Mouse (Mus musculus): ENCODE results near the gene Rsbn1l. TPM values are rescaled to one million over a fixed set of nuclear protein-coding genes. Genes with fewer than 3 reads are reported as not detected.
"Not testable (repeated sequence)": the region's sequence is repeated elsewhere in the genome, so short reads cannot be mapped to it uniquely, and the experiment has no call there.

The Rsbn1l gene
- polyA plus RNA-seq, 1 experiment from 2014 or later: 4.6 TPM

GRCm38 (mm10) chr5:20952337-20952925, 3.8 kb downstream of the Rsbn1l start:
- peak overlapping the region; percentile 76 for H3K4me2 ChIP-seq (ENCODE audit: low read depth, low read length)
- no peaks in the 10 kb centered on the region for H3K27me3 ChIP-seq (ENCODE audit: control insufficient read depth, insufficient read depth, low read length)
- peak overlapping the region; percentile 98 for H3K4me3 ChIP-seq (replicated peaks; ENCODE audit: low read length)
- peaks cover 5% of the 10 kb centered on the region; the same call in 1 of the 2 replicates for H3K9me3 ChIP-seq (replicated peaks; ENCODE audit: control insufficient read depth, low read length)
- H3K9ac ChIP-seq (ENCODE audit: low read length): peak overlapping the region; percentile 74
- H3K36me3 ChIP-seq (ENCODE audit: control insufficient read depth, insufficient read depth, low read length): peaks cover 7% of the 10 kb centered on the region; the same call in 1 of the 2 replicates
- peaks cover 15% of the 10 kb centered on the region for H3K4me1 ChIP-seq (ENCODE audit: control insufficient read depth, insufficient read depth, low read length)
- WGBS: 19% methylated on average over 9 of the region's 9 CpGs
- no peak for ATAC-seq (ENCODE audit: insufficient read depth, low FRiP score)
- H3K27ac ChIP-seq (ENCODE audit: low read length): peak overlapping the region; percentile 99

- Histone ChIP-seq H3K27me3 (ENCODE audit: control insufficient read depth, insufficient read depth, low read length) (no peaks in the 10 kb centered on the region), H3K4me1 (ENCODE audit: control insufficient read depth, insufficient read depth, low read length) (peaks cover 15% of the 10 kb centered on the region), H3K9ac (ENCODE audit: low read length) (peak overlapping the region; percentile 98), H3K36me3 (ENCODE audit: control insufficient read depth, insufficient read depth, low read length) (peaks cover 4% of the 10 kb centered on the region; the same call in 1 of the 2 replicates), H3K4me3 (replicated peaks; ENCODE audit: low read length) (peak overlapping the region; percentile 98), H3K27ac (ENCODE audit: low read length) (peak overlapping the region; percentile 99), H3K4me2 (ENCODE audit: low read depth, low read length) (peak overlapping the region; percentile 76), H3K9me3 (replicated peaks; ENCODE audit: control insufficient read depth, low read length) (0 out of 2 replicates have a peak, but pooled peaks cover 5% of the 10 kb centered on the region)
- WGBS: under 1% methylated on average over 51 of the region's 51 CpGs
- ATAC-seq (ENCODE audit: insufficient read depth, low FRiP score): peak; percentile 99
Observed at GRCm38 (mm10) chr5:20951666-20952281, 4.4 kb downstream of the Rsbn1l start.

GRCm38 (mm10) chr5:20950855-20951650, 5.1 kb downstream of the Rsbn1l start:
- peaks cover 15% of the 10 kb centered on the region for H3K4me1 ChIP-seq (ENCODE audit: control insufficient read depth, insufficient read depth, low read length)
- H3K9me3 ChIP-seq (replicated peaks; ENCODE audit: control insufficient read depth, low read length): no peaks in the 10 kb centered on the region
- H3K9ac ChIP-seq (ENCODE audit: low read length): peak overlapping the region; percentile 98
- peak; percentile 70 for ATAC-seq (ENCODE audit: insufficient read depth, low FRiP score)
- peak overlapping the region; percentile 98 for H3K4me3 ChIP-seq (replicated peaks; ENCODE audit: low read length)
- WGBS: under 1% methylated on average over 88 of the region's 88 CpGs
- no peaks in the 10 kb centered on the region for H3K36me3 ChIP-seq (ENCODE audit: control insufficient read depth, insufficient read depth, low read length)
- peak overlapping the region; percentile 61 for H3K4me2 ChIP-seq (ENCODE audit: low read depth, low read length)
- no peaks in the 10 kb centered on the region for H3K27me3 ChIP-seq (ENCODE audit: control insufficient read depth, insufficient read depth, low read length)
- H3K27ac ChIP-seq (ENCODE audit: low read length): peak overlapping the region; percentile 99

- Histone ChIP-seq H3K27ac (ENCODE audit: low read length) (peak overlapping the region; percentile 99; the same call in 1 of the 2 replicates), H3K9ac (ENCODE audit: low read length) (peak overlapping the region; percentile 98), H3K4me3 (replicated peaks; ENCODE audit: low read length) (peak overlapping the region; percentile 98), H3K27me3 (ENCODE audit: control insufficient read depth, insufficient read depth, low read length) (no peaks in the 10 kb centered on the region), H3K4me1 (ENCODE audit: control insufficient read depth, insufficient read depth, low read length) (peaks cover 15% of the 10 kb centered on the region), H3K9me3 (replicated peaks; ENCODE audit: control insufficient read depth, low read length) (no peaks in the 10 kb centered on the region), H3K4me2 (ENCODE audit: low read depth, low read length) (peak overlapping the region; percentile 61), H3K36me3 (ENCODE audit: control insufficient read depth, insufficient read depth, low read length) (no peaks in the 10 kb centered on the region)
- WGBS: 0% methylated on average over 9 of the region's 9 CpGs
- 0 out of 2 replicates have a peak, but pooled peaks have one; percentile 12 for ATAC-seq (ENCODE audit: insufficient read depth, low FRiP score)
Observed at GRCm38 (mm10) chr5:20950516-20950854, 5.7 kb downstream of the Rsbn1l start.

- Histone ChIP-seq H3K4me3 (replicated peaks; ENCODE audit: low read length) (peak overlapping the region; percentile 98), H3K4me2 (ENCODE audit: low read depth, low read length) (peak overlapping the region; percentile 61), H3K36me3 (ENCODE audit: control insufficient read depth, insufficient read depth, low read length) (no peaks in the 10 kb centered on the region), H3K27ac (ENCODE audit: low read length) (no peak overlapping the region), H3K27me3 (ENCODE audit: control insufficient read depth, insufficient read depth, low read length) (no peaks in the 10 kb centered on the region), H3K9me3 (replicated peaks; ENCODE audit: control insufficient read depth, low read length) (no peaks in the 10 kb centered on the region), H3K4me1 (ENCODE audit: control insufficient read depth, insufficient read depth, low read length) (peaks cover 19% of the 10 kb centered on the region), H3K9ac (ENCODE audit: low read length) (peak overlapping the region; percentile 98)
- ATAC-seq (ENCODE audit: insufficient read depth, low FRiP score): no peak
- WGBS: 8% methylated on average over 5 of the region's 5 CpGs
Observed at GRCm38 (mm10) chr5:20950093-20950492, 6.1 kb downstream of the Rsbn1l start.

GRCm38 (mm10) chr5:20946906-20947305, 9.3 kb downstream of the Rsbn1l start:
- Histone ChIP-seq H3K9me3 (replicated peaks; ENCODE audit: control insufficient read depth, low read length) (no peaks in the 10 kb centered on the region), H3K9ac (ENCODE audit: low read length) (no peak overlapping the region), H3K27me3 (ENCODE audit: control insufficient read depth, insufficient read depth, low read length) (no peaks in the 10 kb centered on the region), H3K36me3 (ENCODE audit: control insufficient read depth, insufficient read depth, low read length) (no peaks in the 10 kb centered on the region), H3K4me1 (ENCODE audit: control insufficient read depth, insufficient read depth, low read length) (peaks cover 19% of the 10 kb centered on the region), H3K4me2 (ENCODE audit: low read depth, low read length) (no peak overlapping the region), H3K4me3 (replicated peaks; ENCODE audit: low read length) (no peak overlapping the region), H3K27ac (ENCODE audit: low read length) (no peak overlapping the region)
- ATAC-seq (ENCODE audit: insufficient read depth, low FRiP score): no peak
- 88% methylated on average over 6 of the region's 6 CpGs for WGBS

GRCm38 (mm10) chr5:20944961-20945748, 11.0 kb downstream of the Rsbn1l start:
- Histone ChIP-seq H3K4me2 (ENCODE audit: low read depth, low read length) (peak overlapping the region; percentile 1; the same call in 1 of the 2 replicates), H3K9ac (ENCODE audit: low read length) (no peak overlapping the region)

GRCm38 (mm10) chr5:20943791-20944190, 12.4 kb downstream of the Rsbn1l start:
- H3K36me3 ChIP-seq (ENCODE audit: control insufficient read depth, insufficient read depth, low read length); H3K4me2 ChIP-seq (ENCODE audit: low read depth, low read length); ATAC-seq (ENCODE audit: insufficient read depth, low FRiP score); H3K9me3 ChIP-seq (replicated peaks; ENCODE audit: control insufficient read depth, low read length); H3K27ac ChIP-seq (ENCODE audit: low read length); H3K4me3 ChIP-seq (replicated peaks; ENCODE audit: low read length); H3K9ac ChIP-seq (ENCODE audit: low read length); H3K27me3 ChIP-seq (ENCODE audit: control insufficient read depth, insufficient read depth, low read length): not testable (repeated sequence)
- peaks cover 18% of the 10 kb centered on the region for H3K4me1 ChIP-seq (ENCODE audit: control insufficient read depth, insufficient read depth, low read length)
- 74% methylated on average over 3 of the region's 4 CpGs for WGBS

More at GRCm38 (mm10) chr5:20944961-20945748, 11.0 kb downstream of the Rsbn1l start:
- Histone ChIP-seq H3K36me3 (ENCODE audit: control insufficient read depth, insufficient read depth, low read length) (no peaks in the 10 kb centered on the region), H3K27ac (ENCODE audit: low read length) (0 out of 2 replicates have a peak overlapping the region, but pooled peaks have one; percentile 13), H3K9me3 (replicated peaks; ENCODE audit: control insufficient read depth, low read length) (no peaks in the 10 kb centered on the region), H3K4me3 (replicated peaks; ENCODE audit: low read length) (no peak overlapping the region), H3K27me3 (ENCODE audit: control insufficient read depth, insufficient read depth, low read length) (no peaks in the 10 kb centered on the region), H3K4me1 (ENCODE audit: control insufficient read depth, insufficient read depth, low read length) (peaks cover 24% of the 10 kb centered on the region)
- ATAC-seq (ENCODE audit: insufficient read depth, low FRiP score): no peak
- WGBS: 63% methylated on average over 13 of the region's 13 CpGs

Data from stomach, embryonic 16.5 days (tissue).